Mouse (Mus musculus) kidney, embryonic 16.5 days (tissue): ENCODE results near the gene C1s1. TPM values are rescaled to one million over a fixed set of nuclear protein-coding genes. Genes with fewer than 3 reads are reported as not detected.
"Not testable (repeated sequence)": the region's sequence is repeated elsewhere in the genome, so short reads cannot be mapped to it uniquely, and the experiment has no call there.

ENCODE experiments used
- ATAC-seq: fragments of 200-750 bp; cut with Nextera tagmentation; 2 replicates; pipeline ENCODE4 v1.8.0; 2017; ENCODE audit warnings: moderate TSS enrichment; ENCODE audit not compliant: low FRiP score, low TSS enrichment
- H3K27ac ChIP-seq: fragments of 300-500 bp; sonication (generic); 2 replicates; pipeline ENCODE4 v1.5.1; 2014; ENCODE audit warnings: low read length
- H3K27me3 ChIP-seq: fragments of 300-500 bp; sonication (generic); 2 replicates; pipeline ENCODE4 v1.6.1; 2014; ENCODE audit warnings: low read length, control low read depth, mixed read lengths; ENCODE audit not compliant: insufficient read depth
- H3K36me3 ChIP-seq: fragments of 300-500 bp; sonication (generic); 2 replicates; pipeline ENCODE4 v1.6.1; 2014; ENCODE audit warnings: low read length, control low read depth, mixed read lengths; ENCODE audit not compliant: insufficient read depth
- H3K4me1 ChIP-seq: fragments of 300-500 bp; sonication (generic); 2 replicates; pipeline ENCODE4 v1.6.1; 2014; ENCODE audit warnings: low read length, control low read depth, mixed read lengths; ENCODE audit not compliant: insufficient read depth
- H3K4me2 ChIP-seq: fragments of 300-500 bp; sonication (generic); replicated peaks from 2 replicates; pipeline ENCODE4 v1.6.1; 2014; ENCODE audit warnings: low read depth, low read length
- H3K4me3 ChIP-seq: fragments of 300-500 bp; sonication (generic); 2 replicates; pipeline ENCODE4 v1.5.1; 2014; ENCODE audit warnings: mild to moderate bottlenecking, low read length
- H3K9ac ChIP-seq: fragments of 300-500 bp; sonication (generic); replicated peaks from 2 replicates; pipeline ENCODE4 v1.6.1; 2014; ENCODE audit warnings: low read length
- H3K9me3 ChIP-seq: fragments of 300-500 bp; sonication (generic); 2 replicates; pipeline ENCODE4 v1.6.1; 2016; ENCODE audit warnings: low read length, control low read depth
- WGBS: fragments of 180-500 bp; shearing (Covaris S2); extraction: QIAGEN DNeasy Blood & Tissue Kit; methylation state at CpG from one replicate; pipeline ENCODE4 v1.1.7; 2014; 5-methylcytosine and 5-hydroxymethylcytosine counted together
- polyA plus RNA-seq: library from polyadenylated mRNA; unstranded; fragments of >200 nt; fragmentation: Nextera tagmentation; extraction: Ambion mirVana; gene quantifications from 2 replicates; pipeline ENCODE4 v1.2.1, GENCODE M21; 2015

C1s1 gene
- 28.6 and 29.0 TPM in 2 replicates for polyA plus RNA-seq

GRCm38 (mm10) chr6:124542284-124542683 is at the start of gene C1s1:
Gene C1s1 (minus strand): TSS chr6:124542359.
- H3K4me1 ChIP-seq, H3K27ac ChIP-seq: not testable (repeated sequence)

GRCm38 (mm10) chr6:124588771-124589170 is 46.6 kb upstream of the C1s1 start:
- no peaks in the 10 kb centered on the region for H3K9me3 ChIP-seq
- no peaks in the 10 kb centered on the region for H3K36me3 ChIP-seq
- no peak overlapping the region for H3K9ac ChIP-seq
- no peak overlapping the region for H3K4me2 ChIP-seq
- no peak overlapping the region for H3K4me3 ChIP-seq
- no peaks in the 10 kb centered on the region for H3K27me3 ChIP-seq
- no peak overlapping the region for H3K27ac ChIP-seq
- H3K4me1 ChIP-seq = no peaks in the 10 kb centered on the region
- ATAC-seq = no peak

More at GRCm38 (mm10) chr6:124542284-124542683, at the start of gene C1s1:
- H3K27me3 ChIP-seq, H3K4me3 ChIP-seq, H3K9me3 ChIP-seq, H3K9ac ChIP-seq, H3K36me3 ChIP-seq: not testable (repeated sequence)
- WGBS = 0% methylated on average over 1 of the region's 1 CpGs
- ATAC-seq = peak; percentile 81
- 0 out of 2 replicates have a peak within 1 kb of the TSS, but pooled peaks have one; percentile 23 for H3K4me2 ChIP-seq

- Histone ChIP-seq H3K9ac (no peak overlapping the region), H3K4me3 (no peak overlapping the region), H3K27ac (no peak overlapping the region), H3K4me1 (no peaks in the 10 kb centered on the region), H3K27me3 (no peaks in the 10 kb centered on the region), H3K4me2 (no peak overlapping the region), H3K36me3 (no peaks in the 10 kb centered on the region), H3K9me3 (no peaks in the 10 kb centered on the region)
- ATAC-seq = no peak
- 77% methylated on average over 4 of the region's 4 CpGs for WGBS
These were observed 44.1 kb upstream of the C1s1 start for GRCm38 (mm10) chr6:124586266-124586665.

- H3K27ac ChIP-seq = no peak overlapping the region
- H3K9me3 ChIP-seq = no peaks in the 10 kb centered on the region
- no peaks in the 10 kb centered on the region for H3K36me3 ChIP-seq
- no peak overlapping the region for H3K4me3 ChIP-seq
- H3K4me2 ChIP-seq = no peak overlapping the region
- H3K9ac ChIP-seq = no peak overlapping the region
- H3K27me3 ChIP-seq = no peaks in the 10 kb centered on the region
- WGBS = 82% methylated on average over 3 of the region's 3 CpGs
- no peaks in the 10 kb centered on the region for H3K4me1 ChIP-seq
- ATAC-seq = no peak
These were observed 43.6 kb upstream of the C1s1 start for GRCm38 (mm10) chr6:124585761-124586160.

- Histone ChIP-seq H3K4me1 (no peaks in the 10 kb centered on the region), H3K4me3 (no peak overlapping the region), H3K4me2 (no peak overlapping the region), H3K9ac (no peak overlapping the region), H3K9me3 (no peaks in the 10 kb centered on the region), H3K36me3 (no peaks in the 10 kb centered on the region), H3K27me3 (no peaks in the 10 kb centered on the region), H3K27ac (no peak overlapping the region)
- no peak for ATAC-seq
- 81% methylated on average over 3 of the region's 3 CpGs for WGBS
These were observed 42.8 kb upstream of the C1s1 start for GRCm38 (mm10) chr6:124584935-124585334.

GRCm38 (mm10) chr6:124582231-124582630 is 40.1 kb upstream of the C1s1 start:
- no peaks in the 10 kb centered on the region for H3K9me3 ChIP-seq
- H3K4me2 ChIP-seq = no peak overlapping the region
- H3K36me3 ChIP-seq = no peaks in the 10 kb centered on the region
- ATAC-seq = no peak
- no peak overlapping the region for H3K9ac ChIP-seq
- H3K27ac ChIP-seq = no peak overlapping the region
- H3K4me1 ChIP-seq = no peaks in the 10 kb centered on the region
- no peaks in the 10 kb centered on the region for H3K27me3 ChIP-seq
- 85% methylated on average over 1 of the region's 1 CpGs for WGBS
- no peak overlapping the region for H3K4me3 ChIP-seq

GRCm38 (mm10) chr6:124580155-124580554 is 38.0 kb upstream of the C1s1 start:
- H3K36me3 ChIP-seq, H3K27me3 ChIP-seq, H3K27ac ChIP-seq, H3K9me3 ChIP-seq, H3K4me1 ChIP-seq, ATAC-seq, H3K4me2 ChIP-seq, H3K4me3 ChIP-seq, H3K9ac ChIP-seq: not testable (repeated sequence)
- 81% methylated on average over 6 of the region's 7 CpGs for WGBS

GRCm38 (mm10) chr6:124575155-124575678 is 33.1 kb upstream of the C1s1 start:
- H3K36me3 ChIP-seq, H3K27ac ChIP-seq, ATAC-seq, H3K4me3 ChIP-seq, H3K9ac ChIP-seq, H3K9me3 ChIP-seq, H3K4me1 ChIP-seq, H3K27me3 ChIP-seq, H3K4me2 ChIP-seq: not testable (repeated sequence)
- WGBS = 85% methylated on average over 3 of the region's 3 CpGs

- no peak within 1 kb of the TSS for H3K27ac ChIP-seq
- 0 out of 2 replicates have a peak within 1 kb of the TSS, but pooled peaks have one; percentile 7 for H3K4me2 ChIP-seq
- no peaks in the 10 kb centered on the region for H3K27me3 ChIP-seq
- H3K4me3 ChIP-seq = no peak within 1 kb of the TSS
- H3K9ac ChIP-seq = no peak within 1 kb of the TSS
- no peaks in the 10 kb centered on the region for H3K36me3 ChIP-seq
- WGBS = 6% methylated on average over 8 of the region's 8 CpGs
- no peaks in the 10 kb centered on the region for H3K4me1 ChIP-seq
- H3K9me3 ChIP-seq = no peaks in the 10 kb centered on the region
- no peak for ATAC-seq
These were observed 27.9 kb upstream of the C1s1 start, which contains the start of gene C1rb for GRCm38 (mm10) chr6:124570026-124570425. Gene C1rb (plus strand): TSS chr6:124570294.

- not testable (repeated sequence) for H3K27ac ChIP-seq, H3K9ac ChIP-seq, H3K36me3 ChIP-seq, ATAC-seq, H3K27me3 ChIP-seq, H3K4me1 ChIP-seq, H3K4me3 ChIP-seq, H3K4me2 ChIP-seq, H3K9me3 ChIP-seq
- WGBS = 86% methylated on average over 2 of the region's 2 CpGs
These were observed 19.5 kb upstream of the C1s1 start for GRCm38 (mm10) chr6:124561611-124562010.
